Mouse (Mus musculus) hindbrain, embryonic 10.5 days (tissue): ENCODE results near the gene BC028528. TPM values are rescaled to one million over a fixed set of nuclear protein-coding genes. Genes with fewer than 3 reads are reported as not detected.
A peak's percentile ranks its signal among the peaks of the same experiment; 100 is the strongest.

Experiments used
- DNase-seq: peaks from one replicate; pipeline ENCODE4 v3.0.0-alpha.2; 2017; ENCODE audit warnings: low spot score
- H3K27ac ChIP-seq: fragments of 300-500 bp; sonication (generic); 2 replicates; pipeline ENCODE4 v1.5.1; 2016; ENCODE audit warnings: mild to moderate bottlenecking, moderate library complexity
- H3K27me3 ChIP-seq: fragments of 300-500 bp; sonication (generic); 2 replicates; pipeline ENCODE4 v1.6.1; 2016; ENCODE audit warnings: mild to moderate bottlenecking; ENCODE audit not compliant: poor library complexity, insufficient read depth, severe bottlenecking
- H3K36me3 ChIP-seq: fragments of 300-500 bp; sonication (generic); 2 replicates; pipeline ENCODE4 v1.6.1; 2016; ENCODE audit warnings: mild to moderate bottlenecking, moderate library complexity
- H3K4me1 ChIP-seq: fragments of 300-500 bp; sonication (generic); replicated peaks from 2 replicates; pipeline ENCODE4 v1.6.1; 2016; ENCODE audit warnings: mild to moderate bottlenecking
- H3K4me3 ChIP-seq: fragments of 300-500 bp; sonication (generic); 2 replicates; pipeline ENCODE4 v1.5.1; 2016; ENCODE audit warnings: mild to moderate bottlenecking, moderate library complexity
- H3K9me3 ChIP-seq: fragments of 300-500 bp; sonication (generic); 2 replicates; pipeline ENCODE4 v1.6.1; 2016; ENCODE audit warnings: mild to moderate bottlenecking, moderate library complexity
- WGBS: fragments of 180-500 bp; shearing (Covaris S2); methylation state at CpG from one replicate; pipeline ENCODE4 v1.1.7; 2016; 5-methylcytosine and 5-hydroxymethylcytosine counted together
- polyA plus RNA-seq: library from polyadenylated mRNA; unstranded; fragments of >200 nt; fragmentation: Nextera tagmentation; extraction: Ambion mirVana; gene quantifications from 2 replicates; pipeline ENCODE4 v1.2.1, GENCODE M21; 2016

Gene BC028528
- polyA plus RNA-seq, result 12.3 and 12.7 TPM in 2 replicates

DNA sequence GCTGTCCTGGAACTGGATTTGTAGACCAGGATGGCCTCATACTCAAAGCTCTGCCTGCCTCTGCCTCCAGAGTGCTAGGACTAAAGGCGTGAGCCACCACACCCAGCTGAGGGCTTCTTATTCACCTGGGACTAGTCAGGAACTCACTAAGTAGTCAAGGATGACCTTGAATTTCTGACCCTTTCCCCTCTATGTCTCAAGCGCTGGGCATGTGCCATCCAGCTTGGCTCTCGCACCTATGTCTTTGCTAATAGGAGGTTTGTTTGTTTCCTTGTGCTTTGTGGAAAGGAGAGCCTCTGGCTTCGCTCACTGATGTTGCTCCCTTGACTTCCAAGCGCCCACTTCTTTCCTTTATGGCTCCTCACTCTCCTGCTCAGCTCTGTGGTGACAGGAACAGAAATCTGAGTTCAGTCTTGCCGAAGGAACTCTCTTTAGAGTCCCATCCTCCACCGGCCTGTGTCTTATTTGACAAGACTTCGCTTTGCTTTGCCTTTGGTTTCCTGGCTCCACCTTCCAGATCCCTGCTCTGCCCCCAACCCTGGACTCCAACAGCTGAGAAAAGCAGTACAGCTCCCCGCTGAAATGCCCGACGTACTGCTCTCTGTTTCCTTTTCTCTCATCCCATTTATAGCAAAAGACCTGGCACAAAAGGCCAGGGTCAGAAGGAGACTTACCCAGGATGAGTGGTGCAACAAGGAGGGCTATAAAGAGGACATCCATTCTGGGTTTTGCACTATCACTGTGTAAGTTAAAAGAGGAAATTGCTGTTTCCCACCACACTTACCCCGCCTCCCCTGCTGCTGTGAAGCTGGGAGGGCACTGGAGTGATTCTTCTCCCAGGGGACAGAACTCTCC is at the start of gene BC028528:
BC028528 (minus strand) TSS at position 795 of the 855 bp plus-strand sequence.
- 21% methylated on average over 12 of the region's 12 CpGs for WGBS
- peaks cover 44% of the 10 kb centered on the region for H3K4me1 ChIP-seq
- H3K9me3 ChIP-seq, result no peaks in the 10 kb centered on the region
- DNase-seq, result peak; percentile 34
- peaks cover 7% of the 10 kb centered on the region; the same call in 1 of the 2 replicates for H3K36me3 ChIP-seq
- no peaks in the 10 kb centered on the region for H3K27me3 ChIP-seq
- peak within 1 kb of the TSS; percentile 87 for H3K27ac ChIP-seq
- peak within 1 kb of the TSS; percentile 77 for H3K4me3 ChIP-seq

DNA sequence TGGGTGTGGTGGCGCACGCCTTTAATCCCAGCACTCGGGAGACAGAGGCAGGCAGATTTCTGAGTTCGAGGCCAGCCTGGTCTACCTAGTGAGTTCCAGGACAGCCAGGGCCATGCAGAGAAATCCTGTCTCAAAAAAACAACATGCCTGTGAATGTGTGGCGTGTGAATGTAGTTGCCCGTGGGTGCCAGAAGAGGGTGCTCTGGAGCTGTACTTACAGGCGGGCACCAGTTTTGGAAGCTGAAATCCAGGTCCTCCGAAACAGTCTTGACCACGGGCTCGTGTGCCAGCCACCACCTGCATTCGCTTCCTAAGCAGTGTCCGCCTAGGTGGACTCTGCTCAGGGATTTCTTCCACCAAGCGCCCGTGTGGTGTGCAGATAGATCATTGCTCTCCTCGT is 47.0 kb upstream of the BC028528 start:
- Histone ChIP-seq H3K27ac (no peak overlapping the region), H3K9me3 (no peaks in the 10 kb centered on the region), H3K27me3 (no peaks in the 10 kb centered on the region), H3K4me1 (no peaks in the 10 kb centered on the region), H3K4me3 (no peak overlapping the region), H3K36me3 (peaks cover 94% of the 10 kb centered on the region)
- WGBS, result 93% methylated on average over 15 of the region's 15 CpGs
- peak; percentile 27 for DNase-seq

GRCm38 (mm10) chr3:95938217-95938616 is 46.4 kb upstream of the BC028528 start:
- no peaks in the 10 kb centered on the region for H3K9me3 ChIP-seq
- WGBS, result 95% methylated on average over 8 of the region's 8 CpGs
- H3K4me1 ChIP-seq, result no peaks in the 10 kb centered on the region
- no peak for DNase-seq
- H3K36me3 ChIP-seq, result peaks cover 94% of the 10 kb centered on the region
- no peak overlapping the region for H3K27ac ChIP-seq
- H3K27me3 ChIP-seq, result no peaks in the 10 kb centered on the region
- H3K4me3 ChIP-seq, result no peak overlapping the region

DNA sequence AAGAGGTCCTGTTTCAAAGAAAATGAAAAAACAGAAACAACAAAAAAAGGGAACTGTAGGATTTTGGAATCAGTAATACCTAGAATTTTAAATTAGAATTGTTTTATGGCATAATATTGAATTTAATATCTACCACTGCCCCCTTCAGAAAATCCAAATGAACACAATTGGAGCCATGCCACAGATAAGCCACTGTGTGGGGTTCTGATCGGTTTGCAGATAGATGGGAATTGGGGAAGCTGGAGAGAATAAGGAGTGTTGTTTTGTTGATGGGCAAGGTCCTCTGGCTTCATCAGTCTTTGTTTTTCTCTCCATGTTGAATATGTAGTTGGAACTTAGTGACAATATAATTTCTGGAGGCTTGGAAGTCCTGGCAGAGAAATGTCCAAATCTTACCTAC is 42.6 kb upstream of the BC028528 start:
- Histone ChIP-seq H3K4me1 (peaks cover 22% of the 10 kb centered on the region), H3K9me3 (no peaks in the 10 kb centered on the region), H3K27ac (no peak overlapping the region), H3K36me3 (peaks cover 69% of the 10 kb centered on the region), H3K4me3 (no peak overlapping the region), H3K27me3 (no peaks in the 10 kb centered on the region)
- no peak for DNase-seq
- WGBS, result 96% methylated on average over 1 of the region's 1 CpGs

GRCm38 (mm10) chr3:95933111-95933750 is 41.4 kb upstream of the BC028528 start:
- WGBS, result 96% methylated on average over 7 of the region's 7 CpGs
- H3K4me1 ChIP-seq, result peaks cover 22% of the 10 kb centered on the region

GRCm38 (mm10) chr3:95932566-95932965 is 40.8 kb upstream of the BC028528 start:
- H3K36me3 ChIP-seq, result peaks cover 50% of the 10 kb centered on the region

More at GRCm38 (mm10) chr3:95933111-95933750, 41.4 kb upstream of the BC028528 start:
- no peak for DNase-seq
- Histone ChIP-seq H3K4me3 (no peak overlapping the region), H3K27me3 (no peaks in the 10 kb centered on the region), H3K9me3 (no peaks in the 10 kb centered on the region), H3K27ac (no peak overlapping the region), H3K36me3 (peaks cover 56% of the 10 kb centered on the region)

DNA sequence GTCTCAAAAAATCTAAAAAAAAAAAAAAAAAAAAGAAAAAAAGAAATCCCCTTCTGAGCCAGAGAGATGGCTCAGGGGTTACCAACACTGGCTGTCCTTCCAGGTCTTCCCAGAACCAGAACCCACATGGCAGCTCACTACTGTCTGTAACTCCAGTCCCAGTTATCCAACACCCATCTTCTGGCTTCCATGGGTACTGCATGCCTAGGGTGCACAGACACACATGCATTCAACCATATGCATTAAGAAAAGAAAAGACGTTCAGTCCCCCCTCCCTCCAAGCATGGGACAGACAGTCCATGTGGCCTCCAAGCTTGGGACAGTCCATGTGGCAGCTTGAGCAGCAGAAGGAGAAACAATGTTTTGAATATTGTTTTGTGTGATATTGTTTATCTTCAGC is 40.4 kb upstream of the BC028528 start:
- no peaks in the 10 kb centered on the region for H3K9me3 ChIP-seq
- WGBS, result 59% methylated on average over 1 of the region's 1 CpGs
- H3K4me1 ChIP-seq, result peaks cover 22% of the 10 kb centered on the region
- H3K27ac ChIP-seq, result no peak overlapping the region
- peak overlapping the region; percentile 31; the same call in 1 of the 2 replicates for H3K4me3 ChIP-seq
- H3K36me3 ChIP-seq, result peaks cover 46% of the 10 kb centered on the region
- no peak for DNase-seq
- H3K27me3 ChIP-seq, result no peaks in the 10 kb centered on the region

More at GRCm38 (mm10) chr3:95932566-95932965, 40.8 kb upstream of the BC028528 start:
- Histone ChIP-seq H3K27me3 (no peaks in the 10 kb centered on the region), H3K27ac (no peak overlapping the region), H3K4me3 (0 out of 2 replicates have a peak overlapping the region, but pooled peaks have one; percentile 31), H3K9me3 (no peaks in the 10 kb centered on the region), H3K4me1 (peaks cover 22% of the 10 kb centered on the region)
- WGBS, result 95% methylated on average over 7 of the region's 7 CpGs
- DNase-seq, result no peak

DNA sequence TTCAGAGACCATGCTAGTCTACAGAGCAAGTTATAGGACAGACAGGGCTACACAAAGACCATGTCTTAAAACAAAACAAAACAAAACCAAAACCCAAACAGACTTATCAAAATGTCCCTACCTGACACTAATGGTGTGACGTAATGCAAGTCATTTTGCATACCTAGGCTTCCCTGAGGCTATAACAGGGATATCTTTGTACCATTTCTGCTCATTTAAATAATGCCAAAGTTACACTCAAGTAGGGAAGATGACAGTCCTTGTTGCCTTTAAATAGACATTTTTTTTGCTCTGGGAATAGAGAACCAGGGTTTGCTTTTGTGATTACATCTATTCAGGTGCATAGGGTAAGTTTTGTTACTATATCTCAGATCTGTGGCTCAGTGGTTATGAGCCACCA is 39.7 kb upstream of the BC028528 start:
- Histone ChIP-seq H3K27ac (no peak overlapping the region), H3K27me3 (no peaks in the 10 kb centered on the region), H3K36me3 (peaks cover 39% of the 10 kb centered on the region), H3K4me1 (peaks cover 22% of the 10 kb centered on the region), H3K4me3 (peak overlapping the region; percentile 97), H3K9me3 (no peaks in the 10 kb centered on the region)
- 94% methylated on average over 1 of the region's 1 CpGs for WGBS
- DNase-seq, result no peak

GRCm38 (mm10) chr3:95930471-95930789 is 38.6 kb upstream of the BC028528 start:
- no peaks in the 10 kb centered on the region for H3K27me3 ChIP-seq
- no peaks in the 10 kb centered on the region for H3K9me3 ChIP-seq
- peak overlapping the region; percentile 97 for H3K4me3 ChIP-seq
- peaks cover 22% of the 10 kb centered on the region for H3K4me1 ChIP-seq
- no peak for DNase-seq
- peaks cover 34% of the 10 kb centered on the region for H3K36me3 ChIP-seq
- 6% methylated on average over 5 of the region's 5 CpGs for WGBS
- H3K27ac ChIP-seq, result peak overlapping the region; percentile 99

DNA sequence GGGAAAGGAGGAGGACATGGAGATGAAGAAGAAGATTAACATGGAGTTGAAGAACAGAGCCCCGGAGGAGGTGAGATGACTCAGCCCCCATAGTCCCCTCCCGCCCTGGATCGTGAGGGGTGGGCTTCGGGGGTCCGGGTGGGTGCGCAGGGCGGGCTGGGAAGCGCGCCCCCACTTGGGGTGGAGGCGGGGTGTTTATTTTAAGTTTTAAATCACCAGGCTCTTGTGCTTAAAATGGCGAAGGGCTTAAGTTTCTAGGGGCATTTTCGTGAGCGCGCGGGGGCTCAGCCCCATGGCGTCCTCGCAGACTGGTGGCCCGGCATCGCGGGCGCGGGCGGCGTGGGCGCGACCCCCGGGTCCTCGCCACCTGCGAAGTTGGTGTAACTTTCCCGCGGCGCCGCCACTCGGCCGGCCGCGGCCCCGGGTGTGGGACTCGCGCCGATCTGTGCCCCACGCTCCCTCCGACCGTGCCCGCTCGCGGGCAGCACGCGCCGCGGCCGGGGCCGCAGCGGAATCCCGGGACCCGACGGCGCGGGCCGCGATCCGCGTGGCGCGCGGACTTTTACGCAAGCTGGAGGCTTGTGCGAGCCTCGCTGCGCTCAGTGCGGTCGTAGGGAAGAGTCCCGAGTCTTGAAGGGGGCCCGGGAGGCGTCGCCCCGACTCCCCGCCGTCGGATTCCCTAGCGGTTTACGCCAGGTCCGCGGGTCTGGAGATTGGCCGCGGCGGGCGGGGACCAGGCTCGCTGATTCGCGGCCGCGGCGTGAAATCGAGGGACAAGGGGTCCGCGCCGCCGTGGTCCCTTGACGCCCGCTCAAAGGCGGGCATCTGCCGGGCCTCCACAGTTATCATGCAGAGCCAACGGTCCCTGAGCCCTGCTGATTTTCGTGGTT is 38.0 kb upstream of the BC028528 start:
- peak; percentile 67 for DNase-seq
- no peaks in the 10 kb centered on the region for H3K27me3 ChIP-seq
- H3K4me1 ChIP-seq, result peaks cover 22% of the 10 kb centered on the region
- H3K9me3 ChIP-seq, result no peaks in the 10 kb centered on the region
- WGBS, result under 1% methylated on average over 105 of the region's 105 CpGs
- peaks cover 28% of the 10 kb centered on the region for H3K36me3 ChIP-seq
- H3K4me3 ChIP-seq, result peak overlapping the region; percentile 97
- H3K27ac ChIP-seq, result peak overlapping the region; percentile 99

DNA sequence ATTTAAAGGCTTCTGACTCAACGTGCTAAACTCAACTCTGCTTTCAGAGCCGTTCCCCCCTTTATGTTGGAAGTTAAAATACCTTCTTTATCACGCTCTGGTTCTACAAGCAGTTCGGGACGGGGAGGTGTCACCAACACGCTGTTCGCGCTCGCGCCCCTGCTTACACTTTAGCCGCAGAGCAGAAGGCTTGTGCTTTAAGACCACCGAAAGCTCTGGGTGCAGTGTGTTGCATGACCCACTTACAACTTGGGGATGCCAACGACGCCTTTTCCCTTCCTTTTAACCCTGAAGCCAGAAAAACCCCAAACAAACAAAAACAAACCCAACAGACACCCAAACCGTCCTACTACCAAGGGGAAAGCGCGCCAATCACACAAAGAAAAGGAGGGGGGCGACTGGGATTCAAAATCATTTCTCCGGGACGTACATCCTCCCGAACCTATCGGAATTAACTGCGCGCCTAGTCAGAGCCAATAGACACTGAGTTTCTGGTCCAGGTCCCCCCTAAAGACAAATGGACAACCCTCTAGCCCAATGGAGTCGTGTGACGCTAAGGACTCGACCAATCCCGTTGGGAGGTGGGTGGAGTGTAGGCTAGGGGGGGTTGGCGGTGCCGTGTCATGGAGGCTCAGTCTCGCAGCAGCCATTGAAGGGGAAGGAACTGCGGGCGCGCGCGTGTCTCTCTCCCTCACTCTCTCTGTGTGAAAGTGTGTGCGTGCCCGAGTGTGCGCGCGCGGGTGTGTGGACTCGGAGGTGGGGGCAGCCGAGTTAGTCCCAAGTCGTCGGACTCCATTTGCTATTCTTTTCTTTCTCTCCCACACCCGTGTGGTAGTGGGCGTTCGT is 37.1 kb upstream of the BC028528 start, which contains the start of gene Anp32e:
Anp32e (plus strand) TSS at position 589 of the 846 bp plus-strand sequence.
- Histone ChIP-seq H3K27ac (peak within 1 kb of the TSS; percentile 99), H3K27me3 (no peaks in the 10 kb centered on the region), H3K36me3 (peaks cover 19% of the 10 kb centered on the region), H3K9me3 (no peaks in the 10 kb centered on the region), H3K4me3 (peak within 1 kb of the TSS; percentile 97), H3K4me1 (peaks cover 22% of the 10 kb centered on the region)
- under 1% methylated on average over 49 of the region's 49 CpGs for whole genome bisulfite sequencing
- DNase-seq, result peak; percentile 95

DNA sequence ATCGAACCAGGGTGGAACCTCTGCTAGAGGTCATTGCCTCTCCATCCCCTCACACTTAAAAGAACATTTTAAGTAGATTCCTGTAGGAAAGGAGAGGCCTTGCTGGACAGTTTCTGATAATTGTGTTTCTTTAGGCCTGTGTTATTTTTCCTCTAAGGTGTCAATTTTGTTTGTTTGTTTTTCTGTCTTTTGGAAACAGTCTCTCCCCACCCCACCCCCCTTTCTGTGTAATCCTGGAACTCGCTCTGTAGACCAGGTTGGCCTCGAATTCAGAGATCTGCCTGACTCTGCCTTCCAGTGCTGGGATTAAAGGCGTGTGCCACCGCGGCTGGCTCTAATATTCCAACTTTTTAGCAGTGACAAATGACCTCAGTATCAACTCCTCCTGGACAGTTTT is 36.5 kb upstream of the BC028528 start:
- H3K9me3 ChIP-seq, result no peaks in the 10 kb centered on the region
- H3K4me3 ChIP-seq, result peak overlapping the region; percentile 97
- no peak for DNase-seq
- WGBS, result 77% methylated on average over 6 of the region's 6 CpGs
- peaks cover 12% of the 10 kb centered on the region for H3K36me3 ChIP-seq
- H3K4me1 ChIP-seq, result peaks cover 22% of the 10 kb centered on the region
- H3K27ac ChIP-seq, result peak overlapping the region; percentile 99
- H3K27me3 ChIP-seq, result no peaks in the 10 kb centered on the region
